Mouse (Mus musculus): ENCODE measurements around the gene Ccnt2. TPM values are rescaled to one million over a fixed set of nuclear protein-coding genes. Genes with fewer than 3 reads are reported as not detected.
A peak's percentile ranks its signal among the peaks of the same experiment; 100 is the strongest.

Gene Ccnt2
- polyA plus RNA-seq, 1 experiment from 2014 or later: 17.5 TPM

DNA sequence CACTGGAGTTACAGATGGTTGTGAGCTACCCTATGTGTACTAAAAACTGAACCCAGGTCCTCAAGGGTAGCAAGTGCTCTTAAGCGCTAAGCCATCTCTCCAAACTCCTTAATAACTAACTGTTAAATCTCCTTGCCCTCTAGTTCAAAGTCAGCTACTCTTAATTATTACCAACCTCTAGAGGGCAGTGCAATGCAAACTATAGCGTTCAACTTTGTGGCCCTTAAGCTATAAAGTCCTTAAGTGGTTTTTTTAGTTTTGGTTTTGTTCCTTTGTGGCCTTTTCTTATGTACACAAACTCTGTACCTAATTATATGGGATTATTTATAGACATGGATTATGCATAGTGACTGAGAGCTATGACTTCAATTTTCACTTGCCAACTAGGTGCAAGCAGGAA is 53.4 kb downstream of the Ccnt2 start:
- H3K4me3 ChIP-seq (ENCODE audit: inconsistent target): no peak overlapping the region
- H3K27ac ChIP-seq: no peak overlapping the region
- no peaks in the 10 kb centered on the region for H3K36me3 ChIP-seq (ENCODE audit: inconsistent target)
- WGBS (ENCODE audit: missing documents): 9% methylated on average over 2 of the region's 2 CpGs
- no peaks in the 10 kb centered on the region for H3K79me2 ChIP-seq (ENCODE audit: inconsistent target)

DNA sequence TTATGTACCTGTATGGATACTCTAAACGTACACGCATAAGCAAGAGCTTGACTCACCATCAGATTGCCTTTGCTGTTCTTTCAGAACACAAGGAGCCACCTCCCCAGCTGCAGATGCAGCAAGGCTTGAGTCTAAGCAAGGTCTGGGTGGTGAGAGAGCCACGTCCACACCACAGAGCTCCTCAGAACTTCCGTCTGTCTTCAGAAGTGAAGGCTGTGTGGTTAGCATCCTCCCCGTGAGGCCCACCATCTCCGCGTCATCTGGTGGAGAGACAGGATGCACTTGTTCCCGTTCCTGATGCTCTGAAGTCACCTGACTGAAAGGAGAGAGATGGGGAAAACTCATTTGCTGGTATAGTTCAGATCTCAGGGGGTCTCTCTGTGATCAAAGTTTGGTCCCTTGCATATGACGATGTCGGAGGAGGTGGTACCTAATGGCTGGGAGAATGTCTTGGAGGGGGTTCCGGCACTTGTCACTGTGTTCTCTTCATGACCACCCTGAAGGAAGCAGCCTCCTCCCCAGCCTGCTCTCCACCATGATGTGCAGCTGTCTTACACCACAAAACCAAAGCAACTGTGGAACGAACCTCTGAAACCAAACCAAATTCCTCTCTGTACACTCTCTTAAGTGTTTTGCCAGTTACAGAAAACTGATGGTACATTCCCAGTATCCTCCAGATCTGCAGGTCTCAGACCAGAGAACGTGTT is 56.4 kb downstream of the Ccnt2 start:
- Histone ChIP-seq H3K27ac (no peak overlapping the region), H3K4me3 (ENCODE audit: inconsistent target) (no peak overlapping the region), H3K36me3 (ENCODE audit: inconsistent target) (no peaks in the 10 kb centered on the region), H3K79me2 (ENCODE audit: inconsistent target) (no peaks in the 10 kb centered on the region)
- 39% methylated on average over 13 of the region's 13 CpGs for WGBS (ENCODE audit: missing documents)

DNA sequence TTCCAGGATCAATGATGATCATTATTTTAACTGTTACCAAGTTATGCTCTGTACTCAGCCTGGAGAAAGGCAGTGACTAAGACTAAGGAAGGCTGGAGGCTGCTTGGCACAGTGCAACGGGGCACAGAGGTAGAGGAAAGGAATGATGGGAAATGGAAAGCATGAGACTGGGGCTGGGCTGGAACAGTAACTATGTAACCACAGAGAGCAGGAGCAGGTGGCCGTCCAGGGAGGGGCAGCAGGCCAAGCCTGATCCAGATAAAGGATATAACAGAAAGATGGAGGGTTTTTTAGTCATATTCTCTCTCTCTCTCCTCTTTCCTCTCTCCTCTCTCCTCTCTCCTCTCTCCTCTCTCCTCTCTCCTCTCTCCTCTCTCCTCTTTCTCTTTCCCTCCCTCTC is 59.8 kb downstream of the Ccnt2 start:
- Histone ChIP-seq H3K4me3 (ENCODE audit: inconsistent target) (no peak overlapping the region), H3K27ac (no peak overlapping the region), H3K36me3 (ENCODE audit: inconsistent target) (no peaks in the 10 kb centered on the region), H3K79me2 (ENCODE audit: inconsistent target) (no peaks in the 10 kb centered on the region)
- WGBS (ENCODE audit: missing documents): 26% methylated on average over 2 of the region's 2 CpGs

- no peak overlapping the region for H3K27ac ChIP-seq
- WGBS (ENCODE audit: missing documents): 91% methylated on average over 4 of the region's 4 CpGs
Measured at GRCm38 (mm10) chr1:127834202-127834601, 60.2 kb downstream of the Ccnt2 start.

GRCm38 (mm10) chr1:127836619-127837018 is 62.7 kb downstream of the Ccnt2 start:
- no peak overlapping the region for H3K4me3 ChIP-seq (ENCODE audit: inconsistent target)
- no peaks in the 10 kb centered on the region for H3K79me2 ChIP-seq (ENCODE audit: inconsistent target)
- WGBS (ENCODE audit: missing documents): 5% methylated on average over 4 of the region's 4 CpGs
- H3K27ac ChIP-seq: no peak overlapping the region; the same call in 1 of the 2 replicates
- no peaks in the 10 kb centered on the region for H3K36me3 ChIP-seq (ENCODE audit: inconsistent target)

More at GRCm38 (mm10) chr1:127834202-127834601, 60.2 kb downstream of the Ccnt2 start:
- Histone ChIP-seq H3K4me3 (ENCODE audit: inconsistent target) (no peak overlapping the region), H3K79me2 (ENCODE audit: inconsistent target) (no peaks in the 10 kb centered on the region), H3K36me3 (ENCODE audit: inconsistent target) (no peaks in the 10 kb centered on the region)

DNA sequence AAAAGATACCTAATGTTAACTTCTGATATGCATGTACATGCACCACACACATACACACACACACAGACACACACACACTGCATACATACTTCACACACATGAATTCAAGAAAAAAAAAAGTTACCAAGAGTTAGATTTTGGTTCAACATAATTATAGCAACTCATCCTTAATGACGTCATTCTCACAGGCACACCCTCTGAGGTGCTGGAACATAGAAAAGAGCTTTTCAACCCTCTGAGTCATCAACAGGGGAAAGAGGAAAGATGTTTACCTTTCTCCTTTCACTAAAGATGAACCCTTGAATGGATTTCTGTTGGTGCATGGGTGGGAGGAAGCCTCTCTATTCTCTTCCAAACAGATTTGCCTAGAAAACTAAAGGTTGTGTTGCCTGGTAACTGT is 64.6 kb downstream of the Ccnt2 start:
- Histone ChIP-seq H3K36me3 (ENCODE audit: inconsistent target) (no peaks in the 10 kb centered on the region), H3K4me3 (ENCODE audit: inconsistent target) (no peak overlapping the region), H3K79me2 (ENCODE audit: inconsistent target) (no peaks in the 10 kb centered on the region), H3K27ac (no peak overlapping the region)
- WGBS (ENCODE audit: missing documents): 83% methylated on average over 1 of the region's 1 CpGs

DNA sequence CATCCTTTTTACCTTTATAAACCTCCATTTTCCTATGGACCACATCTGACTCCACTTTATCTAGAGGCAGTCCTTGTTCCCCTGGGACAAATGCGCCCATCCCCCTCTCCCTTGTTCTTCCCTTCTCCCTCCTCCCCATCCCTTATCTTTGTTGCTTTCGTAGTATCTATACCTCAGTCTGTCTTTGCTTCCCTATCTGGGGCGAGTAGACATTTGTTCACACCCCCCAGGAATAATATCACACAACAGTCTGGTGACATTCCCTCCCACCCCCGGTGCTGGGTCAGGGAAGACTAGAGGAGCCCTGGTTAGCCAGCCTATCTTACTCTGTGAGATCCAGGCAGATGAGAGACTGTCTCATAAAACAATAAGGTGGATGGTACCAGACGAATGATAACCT is 71.5 kb downstream of the Ccnt2 start:
- H3K36me3 ChIP-seq (ENCODE audit: inconsistent target): no peaks in the 10 kb centered on the region
- 92% methylated on average over 5 of the region's 5 CpGs for WGBS (ENCODE audit: missing documents)
- no peaks in the 10 kb centered on the region for H3K79me2 ChIP-seq (ENCODE audit: inconsistent target)
- H3K4me3 ChIP-seq (ENCODE audit: inconsistent target): no peak overlapping the region
- H3K27ac ChIP-seq: no peak overlapping the region

DNA sequence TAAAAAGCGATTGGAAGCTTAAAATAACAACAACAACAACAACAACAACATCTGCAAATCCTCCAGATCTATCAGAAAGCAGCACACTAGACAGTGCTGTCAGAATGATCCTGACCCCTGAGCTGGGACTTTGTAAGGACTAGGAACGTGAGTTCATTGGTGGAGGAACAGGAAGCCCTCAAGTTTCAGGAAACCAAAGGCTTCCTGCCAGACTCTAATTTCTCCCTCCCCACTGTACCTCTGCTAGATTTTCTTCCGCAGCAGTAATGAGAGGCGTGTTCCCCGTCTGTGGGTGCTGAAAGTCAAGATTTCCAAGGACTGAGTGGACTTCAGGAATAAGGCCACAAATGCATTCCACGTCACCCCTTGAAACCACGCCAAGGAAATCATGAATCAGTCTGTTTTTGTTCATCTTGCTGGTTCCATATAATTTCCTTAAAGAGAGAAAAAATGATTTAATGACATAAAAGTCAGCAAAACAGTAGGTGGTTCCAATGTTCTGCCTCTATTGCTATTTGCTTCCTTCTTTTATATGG is 76.2 kb downstream of the Ccnt2 start:
- WGBS (ENCODE audit: missing documents): 6% methylated on average over 7 of the region's 7 CpGs
- H3K4me3 ChIP-seq (ENCODE audit: inconsistent target): no peak overlapping the region
- no peaks in the 10 kb centered on the region for H3K36me3 ChIP-seq (ENCODE audit: inconsistent target)
- peak overlapping the region; percentile 44 for H3K27ac ChIP-seq
- no peaks in the 10 kb centered on the region for H3K79me2 ChIP-seq (ENCODE audit: inconsistent target)

- Histone ChIP-seq H3K27ac (no peak within 1 kb of the TSS), H3K36me3 (ENCODE audit: inconsistent target) (no peaks in the 10 kb centered on the region), H3K79me2 (ENCODE audit: inconsistent target) (no peaks in the 10 kb centered on the region), H3K4me3 (ENCODE audit: inconsistent target) (no peak within 1 kb of the TSS)
- WGBS (ENCODE audit: missing documents): 95% methylated on average over 13 of the region's 14 CpGs
Measured at GRCm38 (mm10) chr1:127854486-127855222, 80.7 kb downstream of the Ccnt2 start, which contains the start of gene Map3k19. Gene Map3k19 (minus strand): TSS chr1:127855031.

Other genes with a start within 250 kb of the Ccnt2 start
- gene Tmem163, start 94.6 kb upstream of the Ccnt2 start, polyA plus RNA-seq (2018): not detected in 3 replicates
- gene Acmsd, start 44.8 kb upstream of the Ccnt2 start, polyA plus RNA-seq (2018): not detected in 3 replicates
- 0.03 TPM in 1 of 3 replicates, not detected in the others for gene Map3k19, start 80.9 kb downstream of the Ccnt2 start, polyA plus RNA-seq (2018)
- 22.6 to 32.0 TPM (median 26.8 TPM) in 3 replicates for gene Rab3gap1, start 94.6 kb downstream of the Ccnt2 start, polyA plus RNA-seq (2018)